Mouse (Mus musculus): Measurements from ENCODE around the gene Abca5. TPM values are rescaled to one million over a fixed set of nuclear protein-coding genes. Genes with fewer than 3 reads are reported as not detected.

The Abca5 gene
- total RNA-seq, 2 experiments from 2014 or later: 0.52 to 0.62 TPM

DNA sequence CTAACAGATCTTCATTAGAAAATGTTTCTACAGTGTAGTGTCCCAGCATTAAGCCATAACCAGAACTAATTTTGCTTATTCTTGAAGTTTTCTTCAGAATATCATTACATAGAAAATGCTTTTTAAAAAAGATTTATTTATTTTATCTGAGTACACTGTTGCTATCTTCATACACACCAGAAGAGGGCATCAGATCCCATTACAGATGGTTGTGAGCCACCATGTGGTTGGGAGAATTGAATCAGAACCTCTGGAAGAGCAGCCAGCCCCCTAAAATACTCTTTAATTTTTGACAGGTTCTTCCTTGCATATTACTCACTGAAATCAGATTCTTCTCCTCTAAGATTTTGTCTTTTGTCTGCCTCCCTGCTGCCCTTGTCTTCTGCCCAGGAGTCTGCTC, 104.5 kb downstream of the Abca5 start:
- no peak for ATAC-seq (replicated peaks; ENCODE audit: poor library complexity)

Other genes with a start within 250 kb of the Abca5 start
- 0.07 TPM in 1 of 2 replicates, not detected in the other for gene Abca8a, start 241.7 kb downstream of the Abca5 start, total RNA-seq (2015)
- gene Abca8a, start 241.7 kb downstream of the Abca5 start, total RNA-seq (2017): not detected in 2 replicates
- 3.4 and 3.7 TPM in 2 replicates for gene Abca9, start 169.5 kb downstream of the Abca5 start, total RNA-seq (2015)
- 3.1 and 3.8 TPM in 2 replicates for gene Abca9, start 169.5 kb downstream of the Abca5 start, total RNA-seq (2017)
- gene Abca6, start 85.9 kb downstream of the Abca5 start, total RNA-seq (2015): 1.3 TPM in 1 of 2 replicates, not detected in the other
- 0.04 and 1.2 TPM in 2 replicates for gene Abca6, start 85.9 kb downstream of the Abca5 start, total RNA-seq (2017)
- gene Map2k6, start 61.4 kb upstream of the Abca5 start, total RNA-seq (2015): 10.4 and 12.7 TPM in 2 replicates
- gene Map2k6, start 61.4 kb upstream of the Abca5 start, total RNA-seq (2017): 13.8 and 16.7 TPM in 2 replicates

All from megakaryocyte progenitor cell, adult 5-6 weeks (primary cell).